Mouse (Mus musculus): ENCODE measurements around the gene Kif28. TPM values are rescaled to one million over a fixed set of nuclear protein-coding genes. Genes with fewer than 3 reads are reported as not detected.
"Not testable (repeated sequence)": the region's sequence is repeated elsewhere in the genome, so short reads cannot be mapped to it uniquely, and the experiment has no call there.

Gene Kif28
- polyA plus RNA-seq, 1 experiment from 2014 or later = not detected

DNA sequence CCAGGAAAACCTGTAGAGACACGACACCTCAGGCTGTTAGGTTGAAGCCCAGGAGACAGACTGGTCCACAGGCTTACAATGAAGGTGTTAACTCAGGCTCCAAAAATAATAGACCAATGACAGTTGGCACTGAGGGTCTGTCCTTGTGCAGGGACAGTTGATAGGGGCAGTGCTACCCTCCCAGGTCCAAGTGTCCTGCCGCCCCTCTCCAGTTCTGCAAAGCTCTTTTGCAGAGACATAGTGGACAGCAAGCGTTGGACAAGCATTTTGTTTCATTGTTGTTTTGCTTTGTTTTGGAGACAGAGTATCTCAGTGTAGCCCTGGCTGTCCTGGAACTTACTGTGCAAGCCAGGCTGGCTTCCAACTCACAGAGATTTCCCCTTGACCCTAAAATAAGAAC lies 13.7 kb downstream of the Kif28 start:
- no peaks in the 10 kb centered on the region for H3K9me3 ChIP-seq (replicated peaks)
- H3K4me3 ChIP-seq = no peak overlapping the region
- H3K27me3 ChIP-seq = no peaks in the 10 kb centered on the region
- H3K4me2 ChIP-seq (replicated peaks) = no peak overlapping the region
- no peak overlapping the region for H3K9ac ChIP-seq
- no peak for ATAC-seq (ENCODE audit: low FRiP score)
- no peaks in the 10 kb centered on the region for H3K36me3 ChIP-seq
- H3K4me1 ChIP-seq = no peaks in the 10 kb centered on the region
- H3K27ac ChIP-seq = no peak overlapping the region
- WGBS = 89% methylated on average over 3 of the region's 3 CpGs

DNA sequence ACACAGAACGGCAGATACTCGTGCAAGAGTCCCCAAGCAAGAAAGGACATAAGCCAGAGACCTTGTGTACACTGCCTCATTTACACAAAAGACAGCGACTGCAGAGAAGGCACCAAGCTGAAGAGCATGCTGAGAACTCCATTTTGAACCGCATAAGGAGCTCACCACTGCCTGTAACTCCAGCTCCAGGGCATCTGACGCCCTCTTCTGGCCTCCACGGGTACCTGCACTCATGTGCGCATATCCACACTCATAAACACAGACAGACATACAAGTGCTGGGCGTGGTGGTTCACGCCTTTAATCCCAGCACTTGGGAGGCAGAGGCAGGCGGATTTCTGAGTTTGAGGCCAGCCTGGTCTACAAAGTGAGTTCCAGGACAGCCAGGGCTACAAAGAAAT lies 16.4 kb downstream of the Kif28 start:
- H3K9me3 ChIP-seq (replicated peaks) = no peaks in the 10 kb centered on the region
- 90% methylated on average over 10 of the region's 10 CpGs for WGBS
- H3K4me1 ChIP-seq = no peaks in the 10 kb centered on the region
- H3K36me3 ChIP-seq = no peaks in the 10 kb centered on the region
- ATAC-seq (ENCODE audit: low FRiP score) = no peak
- no peak overlapping the region for H3K9ac ChIP-seq
- H3K4me3 ChIP-seq = no peak overlapping the region
- H3K4me2 ChIP-seq (replicated peaks) = no peak overlapping the region
- no peaks in the 10 kb centered on the region for H3K27me3 ChIP-seq
- H3K27ac ChIP-seq = no peak overlapping the region

DNA sequence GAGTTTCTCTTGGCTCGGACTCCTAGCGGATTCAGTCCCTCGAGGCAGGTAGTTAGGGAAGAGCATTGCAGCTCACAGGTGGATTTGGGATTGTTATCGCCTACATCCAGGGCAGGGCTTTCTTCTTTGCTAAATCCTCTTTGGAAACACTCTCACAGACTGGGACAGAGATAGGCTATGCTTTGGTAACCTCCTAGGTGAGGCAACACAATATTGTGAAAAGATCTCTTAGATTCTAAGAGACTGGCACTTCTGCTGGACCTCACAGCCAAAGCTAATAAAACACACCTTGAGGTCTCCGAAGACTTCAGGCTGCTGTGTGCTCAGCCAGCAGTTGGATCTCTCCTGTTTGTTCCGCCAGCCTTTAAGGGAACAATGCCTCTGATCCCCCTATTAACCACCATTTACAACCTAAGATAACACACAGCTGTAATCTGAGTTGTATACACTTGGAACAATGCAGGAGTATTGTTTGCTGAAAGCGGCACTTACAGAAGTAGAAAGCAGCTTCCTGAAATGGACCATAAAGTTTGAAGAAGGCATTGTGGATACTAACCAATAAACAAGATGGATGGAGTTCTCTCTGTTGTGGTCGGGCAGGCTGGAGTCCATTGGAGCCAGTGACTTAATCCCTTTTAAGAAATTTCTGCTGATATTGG lies 22.1 kb downstream of the Kif28 start:
- Histone ChIP-seq H3K9ac (no peak overlapping the region), H3K4me2 (replicated peaks) (no peak overlapping the region), H3K4me3 (no peak overlapping the region), H3K9me3 (replicated peaks) (no peaks in the 10 kb centered on the region), H3K36me3 (no peaks in the 10 kb centered on the region), H3K27me3 (no peaks in the 10 kb centered on the region), H3K4me1 (no peaks in the 10 kb centered on the region), H3K27ac (no peak overlapping the region)
- ATAC-seq (ENCODE audit: low FRiP score) = no peak
- 81% methylated on average over 8 of the region's 8 CpGs for WGBS

DNA sequence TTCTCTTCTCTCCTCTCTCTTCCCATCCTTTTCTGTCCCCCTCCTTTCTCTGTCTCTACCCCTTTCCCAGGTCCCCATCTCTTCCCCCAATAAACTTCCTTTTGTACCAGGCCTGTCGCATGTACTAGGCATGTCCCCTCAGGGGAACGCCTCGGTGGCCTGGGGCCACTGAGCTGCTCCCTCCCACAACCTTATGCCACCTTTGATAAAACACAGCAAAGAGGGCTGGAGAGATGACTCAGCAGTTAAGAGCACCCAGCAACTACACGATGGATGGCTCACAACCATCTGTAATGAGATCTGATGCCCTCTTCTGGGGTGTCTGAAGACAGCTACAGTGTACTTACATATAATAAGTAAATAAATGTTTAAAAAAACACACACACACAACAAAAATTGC lies 29.3 kb downstream of the Kif28 start:
- H3K36me3 ChIP-seq = no peaks in the 10 kb centered on the region
- H3K4me3 ChIP-seq = no peak overlapping the region
- H3K4me1 ChIP-seq = no peaks in the 10 kb centered on the region
- no peak overlapping the region for H3K27ac ChIP-seq
- no peak for ATAC-seq (ENCODE audit: low FRiP score)
- H3K9ac ChIP-seq = no peak overlapping the region
- 93% methylated on average over 4 of the region's 4 CpGs for WGBS
- H3K27me3 ChIP-seq = no peaks in the 10 kb centered on the region
- H3K4me2 ChIP-seq (replicated peaks) = no peak overlapping the region
- peaks cover 6% of the 10 kb centered on the region; the same call in 1 of the 2 replicates for H3K9me3 ChIP-seq (replicated peaks)

DNA sequence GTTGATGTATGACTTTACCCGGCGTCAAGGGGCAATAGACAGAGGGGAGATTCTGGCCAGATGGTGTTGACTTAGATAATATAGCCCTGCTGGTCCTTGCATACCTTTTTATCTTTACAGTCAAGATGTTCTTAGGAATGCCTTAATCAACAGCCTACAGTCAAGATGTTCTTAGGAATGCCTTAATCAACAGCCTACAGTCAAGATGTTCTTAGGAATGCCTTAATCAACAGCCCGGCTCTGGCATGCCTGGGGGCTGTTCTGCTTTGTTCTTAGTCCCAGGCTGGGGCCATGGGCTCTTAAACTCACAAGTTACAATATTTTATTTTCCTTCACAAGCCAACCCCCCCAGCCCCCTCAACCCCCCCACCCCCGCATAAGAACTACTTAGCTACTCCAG lies 29.8 kb downstream of the Kif28 start:
- H3K36me3 ChIP-seq; ATAC-seq (ENCODE audit: low FRiP score); H3K9ac ChIP-seq; H3K4me1 ChIP-seq; H3K27ac ChIP-seq; H3K4me2 ChIP-seq (replicated peaks); H3K4me3 ChIP-seq; H3K9me3 ChIP-seq (replicated peaks); H3K27me3 ChIP-seq: not testable (repeated sequence)
- WGBS = 88% methylated on average over 4 of the region's 4 CpGs

DNA sequence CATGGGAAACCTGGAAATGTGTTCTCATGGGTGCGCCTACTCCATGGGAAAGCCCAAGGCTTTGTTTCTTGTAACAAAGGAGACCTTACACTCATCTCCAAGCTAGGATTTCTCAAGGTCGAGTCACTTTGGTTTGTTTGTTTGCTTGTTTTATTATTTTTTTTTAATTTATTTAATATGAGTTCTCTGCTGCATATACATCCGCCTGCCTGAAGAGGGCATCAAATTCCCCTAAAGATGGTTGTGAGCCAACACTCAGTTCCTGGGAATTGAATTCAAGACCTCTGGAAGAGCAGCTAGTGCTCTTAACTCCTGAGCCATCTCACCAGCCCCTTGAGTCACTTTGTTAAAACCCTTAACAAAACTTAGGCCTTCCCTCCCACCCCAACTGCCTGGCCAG lies 31.7 kb downstream of the Kif28 start:
- WGBS = 92% methylated on average over 3 of the region's 3 CpGs
- Histone ChIP-seq H3K27ac (no peak overlapping the region), H3K4me3 (no peak overlapping the region), H3K9me3 (replicated peaks) (peaks cover 6% of the 10 kb centered on the region; the same call in 1 of the 2 replicates), H3K4me2 (replicated peaks) (no peak overlapping the region), H3K4me1 (no peaks in the 10 kb centered on the region), H3K36me3 (no peaks in the 10 kb centered on the region), H3K27me3 (no peaks in the 10 kb centered on the region), H3K9ac (no peak overlapping the region)
- ATAC-seq (ENCODE audit: low FRiP score) = no peak

DNA sequence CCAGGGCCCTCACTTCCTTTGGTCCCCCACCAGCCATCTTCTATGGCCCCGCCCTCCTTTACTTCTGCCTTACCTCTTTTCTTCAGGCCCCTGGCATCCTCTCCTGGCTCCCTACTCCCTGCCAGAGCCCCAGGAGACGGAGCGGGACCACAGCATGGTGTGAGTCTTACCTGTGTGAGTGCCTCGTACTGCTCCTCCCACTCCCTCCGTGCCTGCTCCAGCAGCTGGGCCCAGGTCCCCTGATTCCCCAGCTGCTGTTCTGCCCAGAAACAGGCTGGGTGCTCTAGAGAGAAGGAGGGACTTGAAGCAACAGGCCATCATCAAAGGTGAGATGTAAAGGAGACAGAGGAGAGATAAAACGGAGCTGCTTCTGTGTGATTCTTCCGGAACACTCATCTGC lies 32.4 kb downstream of the Kif28 start:
- Histone ChIP-seq H3K36me3 (no peaks in the 10 kb centered on the region), H3K4me3 (no peak overlapping the region), H3K27ac (no peak overlapping the region), H3K4me2 (replicated peaks) (no peak overlapping the region), H3K9ac (no peak overlapping the region), H3K27me3 (no peaks in the 10 kb centered on the region), H3K4me1 (no peaks in the 10 kb centered on the region), H3K9me3 (replicated peaks) (peaks cover 6% of the 10 kb centered on the region; the same call in 1 of the 2 replicates)
- no peak for ATAC-seq (ENCODE audit: low FRiP score)
- 86% methylated on average over 7 of the region's 7 CpGs for WGBS

DNA sequence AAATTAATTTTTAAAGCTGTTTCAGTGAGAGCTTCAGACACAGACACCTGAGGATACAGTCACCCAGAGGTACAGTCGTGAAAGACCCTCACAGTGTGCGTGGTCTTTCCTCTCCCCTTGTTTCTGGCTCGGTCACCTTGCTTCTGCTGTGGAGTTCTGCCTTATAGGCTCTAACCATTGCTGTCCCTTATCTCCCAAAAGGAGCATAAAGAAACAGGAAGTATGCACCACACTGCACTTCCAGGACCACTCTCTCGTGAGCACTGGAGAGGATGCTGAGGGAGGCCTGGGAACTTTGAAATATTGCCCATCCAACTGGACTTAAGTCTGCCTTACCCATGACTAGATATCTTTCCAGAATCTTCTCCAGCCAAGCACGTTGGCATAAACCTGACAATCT lies 34.3 kb downstream of the Kif28 start:
- Histone ChIP-seq H3K4me1 (no peaks in the 10 kb centered on the region), H3K36me3 (no peaks in the 10 kb centered on the region), H3K9me3 (replicated peaks) (peaks cover 4% of the 10 kb centered on the region; the same call in 1 of the 2 replicates), H3K27ac (no peak overlapping the region), H3K4me3 (no peak overlapping the region), H3K27me3 (no peaks in the 10 kb centered on the region), H3K9ac (no peak overlapping the region), H3K4me2 (replicated peaks) (no peak overlapping the region)
- WGBS = 83% methylated on average over 5 of the region's 5 CpGs
- ATAC-seq (ENCODE audit: low FRiP score) = no peak

DNA sequence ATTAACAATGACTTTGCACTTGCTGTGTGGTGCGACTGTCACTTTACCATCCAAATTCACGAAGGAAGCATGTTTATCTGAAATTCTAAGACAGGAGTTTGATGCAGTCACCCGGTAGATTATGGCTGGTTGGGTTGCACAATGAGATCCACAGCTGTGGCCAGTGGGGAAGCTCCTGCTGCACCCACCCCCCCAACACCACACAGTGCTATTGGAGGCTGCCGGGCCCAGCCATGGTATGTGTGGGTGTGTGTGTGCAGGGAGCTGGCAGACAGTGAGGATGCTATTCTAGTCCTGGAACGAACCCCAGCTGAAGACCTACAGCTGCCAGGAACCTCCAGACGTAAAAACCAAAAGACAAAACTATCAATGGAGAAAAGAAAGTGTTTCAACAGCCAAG lies 35.7 kb downstream of the Kif28 start:
- Histone ChIP-seq H3K9me3 (replicated peaks) (no peaks in the 10 kb centered on the region), H3K4me2 (replicated peaks) (no peak overlapping the region), H3K4me3 (no peak overlapping the region), H3K9ac (no peak overlapping the region), H3K36me3 (no peaks in the 10 kb centered on the region), H3K27me3 (no peaks in the 10 kb centered on the region), H3K27ac (no peak overlapping the region), H3K4me1 (no peaks in the 10 kb centered on the region)
- WGBS = 81% methylated on average over 6 of the region's 6 CpGs
- ATAC-seq (ENCODE audit: low FRiP score) = no peak

DNA sequence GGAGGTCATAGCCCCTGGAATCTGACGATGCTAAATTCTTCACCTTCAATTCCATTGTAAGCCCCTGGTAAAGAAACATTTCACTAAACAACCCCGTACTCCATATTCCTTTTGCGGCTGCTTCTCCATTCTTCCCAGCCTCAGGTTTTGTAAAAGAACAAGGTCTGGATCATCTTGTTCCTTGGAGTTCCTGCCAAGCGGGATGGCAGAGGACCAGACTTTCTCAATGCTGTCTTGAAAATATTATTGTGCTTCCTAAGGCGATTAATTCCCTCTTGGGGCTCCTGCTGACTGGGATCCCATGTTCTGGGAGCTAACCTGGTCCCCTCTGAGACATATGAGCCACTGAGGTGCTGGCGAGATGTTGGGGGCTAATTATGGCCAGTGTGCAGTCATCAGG lies 39.9 kb downstream of the Kif28 start:
- Histone ChIP-seq H3K4me1 (no peaks in the 10 kb centered on the region), H3K36me3 (no peaks in the 10 kb centered on the region), H3K9me3 (replicated peaks) (no peaks in the 10 kb centered on the region), H3K9ac (no peak overlapping the region), H3K4me3 (no peak overlapping the region), H3K27me3 (no peaks in the 10 kb centered on the region), H3K4me2 (replicated peaks) (no peak overlapping the region), H3K27ac (no peak overlapping the region)
- 92% methylated on average over 6 of the region's 6 CpGs for WGBS
- ATAC-seq (ENCODE audit: low FRiP score) = no peak

DNA sequence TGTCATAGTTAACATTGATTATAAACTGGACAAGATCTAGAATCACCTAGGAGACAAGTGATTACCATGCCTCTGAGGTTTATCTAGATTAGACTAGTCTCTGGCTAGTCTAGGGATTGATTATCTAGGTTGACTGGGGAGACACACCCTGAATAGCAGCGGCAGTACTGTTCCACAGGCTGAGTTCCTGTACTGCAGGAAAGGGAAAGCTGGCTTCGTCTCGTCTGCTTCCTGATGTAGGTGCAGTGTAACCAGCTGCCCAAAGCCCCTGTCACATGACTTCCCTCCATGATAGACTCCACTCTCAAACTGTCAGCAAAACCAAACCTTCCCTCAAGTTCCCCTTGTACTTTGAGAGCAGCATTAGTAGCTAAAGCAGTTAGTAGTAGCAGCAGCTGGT lies 40.9 kb downstream of the Kif28 start:
- ATAC-seq (ENCODE audit: low FRiP score) = no peak
- Histone ChIP-seq H3K9me3 (replicated peaks) (no peaks in the 10 kb centered on the region), H3K9ac (no peak overlapping the region), H3K27ac (no peak overlapping the region), H3K4me1 (no peaks in the 10 kb centered on the region), H3K4me3 (no peak overlapping the region), H3K36me3 (no peaks in the 10 kb centered on the region), H3K27me3 (no peaks in the 10 kb centered on the region), H3K4me2 (replicated peaks) (no peak overlapping the region)
- WGBS = 85% methylated on average over 3 of the region's 3 CpGs

DNA sequence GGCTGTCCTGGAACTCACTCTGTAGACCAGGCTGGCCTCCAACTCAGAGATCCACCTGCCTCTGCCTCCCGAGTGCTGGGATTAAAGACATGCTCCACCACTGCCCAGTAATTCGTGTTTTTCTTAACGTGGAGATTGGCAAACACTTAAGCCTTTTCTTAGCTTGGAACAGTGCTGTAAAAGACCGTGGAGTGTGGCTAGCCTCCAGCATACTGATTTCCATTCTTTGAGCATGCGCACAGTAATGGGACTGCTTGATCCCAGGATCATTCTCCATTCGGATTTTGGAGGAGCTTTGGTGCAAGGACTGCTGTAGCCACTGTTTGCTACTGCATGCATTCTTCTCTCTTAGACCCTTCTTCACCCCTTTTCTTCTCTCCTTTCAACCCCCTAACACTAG lies 55.6 kb downstream of the Kif28 start:
- Histone ChIP-seq H3K36me3 (peaks cover 30% of the 10 kb centered on the region), H3K27ac (no peak overlapping the region), H3K9ac (no peak overlapping the region), H3K4me2 (replicated peaks) (no peak overlapping the region), H3K4me3 (no peak overlapping the region), H3K27me3 (no peaks in the 10 kb centered on the region), H3K9me3 (replicated peaks) (no peaks in the 10 kb centered on the region), H3K4me1 (no peaks in the 10 kb centered on the region)
- WGBS = 73% methylated on average over 6 of the region's 6 CpGs
- no peak for ATAC-seq (ENCODE audit: low FRiP score)

DNA sequence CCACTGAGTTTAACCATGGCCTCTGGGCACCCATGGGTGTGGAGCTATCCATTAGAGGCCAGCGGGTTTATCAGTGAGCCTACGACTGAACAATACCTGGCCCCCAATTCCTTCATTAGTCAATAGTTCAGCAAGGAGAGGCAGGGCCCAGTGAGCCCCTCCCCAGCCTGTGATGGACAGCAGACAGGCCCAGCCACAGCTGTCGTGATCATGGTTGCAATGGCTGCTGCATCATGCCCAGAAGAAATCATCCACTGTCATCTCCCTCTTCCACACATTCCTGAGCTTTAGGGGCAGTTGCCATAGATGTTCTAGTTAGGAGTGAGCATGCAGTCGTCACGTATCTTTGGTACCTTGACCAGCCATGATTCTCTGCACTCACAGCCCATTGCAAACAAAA lies 56.2 kb downstream of the Kif28 start:
- WGBS = 55% methylated on average over 5 of the region's 5 CpGs
- no peak overlapping the region for H3K9ac ChIP-seq
- peaks cover 33% of the 10 kb centered on the region for H3K36me3 ChIP-seq
- H3K4me1 ChIP-seq = no peaks in the 10 kb centered on the region
- no peak overlapping the region for H3K4me3 ChIP-seq
- H3K27me3 ChIP-seq = no peaks in the 10 kb centered on the region
- no peaks in the 10 kb centered on the region for H3K9me3 ChIP-seq (replicated peaks)
- H3K4me2 ChIP-seq (replicated peaks) = no peak overlapping the region
- H3K27ac ChIP-seq = no peak overlapping the region
- no peak for ATAC-seq (ENCODE audit: low FRiP score)
